Mouse (Mus musculus) heart, adult 2 months (tissue): Measurements from ENCODE around the gene Elp4.

ENCODE experiments used
- CTCF ChIP-seq: fragments of 200-600 bp; IDR thresholded peaks from 2 replicates; pipeline ENCODE4 v1.8.1; 2022; ENCODE audit warnings: antibody characterized with exemption, mild to moderate bottlenecking, moderate library complexity
- EP300 ChIP-seq: fragments of 200-500 bp; IDR thresholded peaks from 2 replicates; pipeline ENCODE4 v1.6.1; 2011; ENCODE audit warnings: low read depth, low read length, control low read depth; ENCODE audit not compliant: insufficient read depth
- POLR2A ChIP-seq: fragments of 200-500 bp; IDR thresholded peaks from 2 replicates; pipeline ENCODE4 v1.6.1; 2011; ENCODE audit warnings: mild to moderate bottlenecking, low read depth, low read length, control low read depth; ENCODE audit not compliant: insufficient read depth

DNA sequence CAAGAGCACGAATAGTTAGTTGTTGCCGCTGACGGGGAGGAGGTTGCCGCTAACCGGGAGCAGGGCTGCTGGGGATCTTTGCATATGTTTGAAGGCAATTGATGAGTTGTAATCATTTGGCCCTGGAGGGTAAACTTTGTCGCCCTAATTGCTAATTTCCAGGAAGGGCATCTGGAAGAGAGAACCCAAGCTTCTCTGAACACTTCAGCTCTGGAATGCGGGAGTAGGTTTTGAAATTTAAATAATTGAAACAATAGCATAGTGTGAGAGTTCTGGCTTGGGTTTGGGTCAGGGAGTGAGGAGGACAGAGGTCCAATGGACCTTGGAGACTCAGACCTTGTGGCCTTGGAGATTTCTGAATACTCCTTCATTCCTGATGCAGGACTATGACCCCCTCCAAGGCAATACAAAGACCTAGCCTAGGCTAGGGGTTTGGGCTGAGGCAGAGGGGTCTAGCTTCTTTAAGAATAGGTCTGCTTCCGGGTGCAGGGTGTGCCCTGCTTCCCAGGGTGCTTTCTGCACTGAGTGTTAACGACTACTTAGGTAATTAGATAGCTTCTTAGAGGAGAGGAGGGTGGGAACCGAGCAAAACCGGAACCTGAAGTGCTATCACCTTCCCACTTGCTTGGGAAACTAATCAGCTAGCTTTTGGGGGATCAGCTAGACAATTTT lies 226.8 kb downstream of the Elp4 start:
- TF ChIP-seq CTCF, result no peak
- no peak for TF ChIP-seq POLR2A
- no peak for TF ChIP-seq EP300
